Mouse (Mus musculus) hindbrain, embryonic 11.5 days (tissue): ENCODE results near the gene Usp6nl. TPM values are rescaled to one million over a fixed set of nuclear protein-coding genes. Genes with fewer than 3 reads are reported as not detected.

ENCODE experiments used
- ATAC-seq: fragments of 200-750 bp; cut with Nextera tagmentation; 2 replicates; pipeline ENCODE4 v1.8.0; 2017; ENCODE audit warnings: mild to moderate bottlenecking, moderate TSS enrichment, moderate library complexity; ENCODE audit not compliant: low FRiP score
- DNase-seq: peaks from one replicate; pipeline ENCODE4 v3.0.0-alpha.2; 2015; ENCODE audit warnings: low spot score
- H3K27ac ChIP-seq: fragments of 300-500 bp; sonication (generic); 2 replicates; pipeline ENCODE4 v1.5.1; 2014; ENCODE audit warnings: mild to moderate bottlenecking, low read depth, low read length
- H3K27me3 ChIP-seq: fragments of 300-500 bp; sonication (generic); 2 replicates; pipeline ENCODE4 v1.6.1; 2014; ENCODE audit warnings: mild to moderate bottlenecking, low read length, moderate library complexity, mixed read lengths; ENCODE audit not compliant: control insufficient read depth, insufficient read depth
- H3K36me3 ChIP-seq: fragments of 300-500 bp; sonication (generic); 2 replicates; pipeline ENCODE4 v1.6.1; 2014; ENCODE audit warnings: mild to moderate bottlenecking, low read length, moderate library complexity, mixed read lengths; ENCODE audit not compliant: control insufficient read depth, insufficient read depth
- H3K4me1 ChIP-seq: fragments of 300-500 bp; sonication (generic); replicated peaks from 2 replicates; pipeline ENCODE4 v1.6.1; 2014; ENCODE audit warnings: low read length, mixed read lengths; ENCODE audit not compliant: control insufficient read depth, insufficient read depth
- H3K4me2 ChIP-seq: fragments of 300-500 bp; sonication (generic); replicated peaks from 2 replicates; pipeline ENCODE4 v1.6.1; 2014; ENCODE audit warnings: mild to moderate bottlenecking, low read depth, low read length
- H3K4me3 ChIP-seq: fragments of 300-500 bp; sonication (generic); 2 replicates; pipeline ENCODE4 v1.5.1; 2014; ENCODE audit warnings: low read depth, low read length
- H3K9ac ChIP-seq: fragments of 300-500 bp; sonication (generic); 2 replicates; pipeline ENCODE4 v1.6.1; 2014; ENCODE audit warnings: low read depth, low read length
- H3K9me3 ChIP-seq: fragments of 300-500 bp; sonication (generic); 2 replicates; pipeline ENCODE4 v1.6.1; 2016; ENCODE audit warnings: low read length; ENCODE audit not compliant: control insufficient read depth
- WGBS: fragments of 180-500 bp; shearing (Covaris S2); extraction: QIAGEN DNeasy Blood & Tissue Kit; methylation state at CpG from one replicate; pipeline ENCODE4 v1.1.7; 2014; 5-methylcytosine and 5-hydroxymethylcytosine counted together
- polyA plus RNA-seq: library from polyadenylated mRNA; unstranded; fragments of >200 nt; fragmentation: Nextera tagmentation; extraction: Ambion mirVana; gene quantifications from 2 replicates; pipeline ENCODE4 v1.2.1, GENCODE M21; 2014

Usp6nl gene
- polyA plus RNA-seq, 1 experiment from 2014 or later, result 15.8 TPM

DNA sequence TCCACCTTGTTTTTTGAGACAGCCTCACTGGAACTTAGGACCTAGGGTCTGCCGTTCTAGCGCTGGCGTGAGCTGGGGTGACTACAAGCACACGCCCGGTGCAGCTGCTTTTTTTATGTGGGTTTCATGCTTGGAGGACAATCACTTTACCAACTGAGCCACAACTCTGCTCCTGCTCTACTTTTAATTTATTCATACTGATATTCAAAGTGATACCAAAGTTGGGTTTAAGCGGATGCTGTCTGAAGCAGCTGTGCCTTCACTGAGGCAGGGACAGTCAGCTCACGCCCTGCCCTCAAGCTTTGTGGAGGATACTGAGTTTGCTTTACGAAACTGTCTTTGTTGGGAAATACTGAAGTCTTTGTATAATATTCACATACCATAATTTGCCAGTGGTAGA, 53.6 kb downstream of the Usp6nl start:
- H3K4me2 ChIP-seq, result no peak overlapping the region
- H3K4me1 ChIP-seq, result no peaks in the 10 kb centered on the region
- H3K9me3 ChIP-seq, result no peaks in the 10 kb centered on the region
- H3K36me3 ChIP-seq, result no peaks in the 10 kb centered on the region
- H3K9ac ChIP-seq, result no peak overlapping the region
- H3K27me3 ChIP-seq, result no peaks in the 10 kb centered on the region
- DNase-seq (no peak), ATAC-seq (no peak)
- H3K4me3 ChIP-seq, result no peak overlapping the region
- no peak overlapping the region for H3K27ac ChIP-seq
- WGBS, result 95% methylated on average over 8 of the region's 8 CpGs

DNA sequence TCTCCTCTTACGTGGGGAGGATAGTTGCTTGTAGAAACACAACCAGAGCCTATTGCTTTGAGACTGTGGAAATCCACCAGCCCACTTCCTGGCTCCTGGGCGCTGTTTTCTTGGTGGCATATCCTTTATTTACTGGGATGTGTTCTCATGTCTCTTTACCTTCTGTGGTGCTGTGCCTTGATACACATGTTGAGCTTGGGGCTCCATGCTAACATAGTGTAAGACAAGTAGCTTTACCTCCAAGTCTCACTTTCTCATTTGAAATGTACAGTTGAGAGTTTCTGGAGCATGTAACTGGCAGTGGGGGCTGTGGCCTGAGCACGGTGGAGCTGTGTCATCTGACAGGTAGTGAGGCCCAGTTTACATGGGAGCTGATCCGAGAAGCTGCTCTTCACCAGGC, 54.5 kb downstream of the Usp6nl start:
- H3K9me3 ChIP-seq, result no peaks in the 10 kb centered on the region
- no peaks in the 10 kb centered on the region for H3K27me3 ChIP-seq
- WGBS, result 80% methylated on average over 4 of the region's 4 CpGs
- ATAC-seq (no peak), DNase-seq (no peak)
- no peak overlapping the region for H3K4me3 ChIP-seq
- no peak overlapping the region for H3K4me2 ChIP-seq
- no peak overlapping the region for H3K9ac ChIP-seq
- H3K27ac ChIP-seq, result no peak overlapping the region
- no peaks in the 10 kb centered on the region for H3K4me1 ChIP-seq
- no peaks in the 10 kb centered on the region for H3K36me3 ChIP-seq

DNA sequence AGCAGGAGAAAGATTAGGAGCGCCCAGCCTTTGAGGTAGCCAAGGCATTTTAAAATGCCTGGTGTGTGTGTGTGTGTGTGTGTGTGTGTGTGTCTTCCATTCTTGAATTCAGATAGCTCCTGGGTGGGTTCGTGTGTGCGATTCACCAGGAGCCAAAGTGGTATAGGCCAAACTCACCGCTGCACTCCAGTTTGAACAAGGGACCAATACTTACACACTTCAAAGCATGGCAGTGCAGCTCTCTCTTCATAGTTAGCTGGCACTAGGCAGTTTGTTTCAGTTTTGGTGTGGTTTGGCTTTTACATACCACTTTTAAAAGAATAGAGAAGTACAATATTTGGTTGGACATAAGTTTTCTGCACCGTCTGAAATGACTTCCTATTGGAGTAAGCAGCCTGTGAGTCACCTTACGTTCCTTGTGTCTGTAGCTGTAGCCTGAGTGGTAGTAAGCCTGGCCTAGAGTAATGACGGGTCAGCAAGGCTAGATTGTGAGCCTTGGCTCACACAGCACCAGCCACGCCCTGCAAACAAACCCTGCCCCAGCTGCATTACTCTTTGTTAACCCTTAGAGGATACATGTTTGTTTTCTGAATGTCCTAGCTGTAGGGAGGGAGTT, 56.2 kb downstream of the Usp6nl start:
- no peak overlapping the region for H3K4me3 ChIP-seq
- H3K9ac ChIP-seq, result no peak overlapping the region
- DNase-seq (no peak), ATAC-seq (no peak)
- 73% methylated on average over 8 of the region's 8 CpGs for WGBS
- H3K4me2 ChIP-seq, result no peak overlapping the region
- no peaks in the 10 kb centered on the region for H3K36me3 ChIP-seq
- no peaks in the 10 kb centered on the region for H3K27me3 ChIP-seq
- no peaks in the 10 kb centered on the region for H3K9me3 ChIP-seq
- no peak overlapping the region for H3K27ac ChIP-seq
- no peaks in the 10 kb centered on the region for H3K4me1 ChIP-seq

DNA sequence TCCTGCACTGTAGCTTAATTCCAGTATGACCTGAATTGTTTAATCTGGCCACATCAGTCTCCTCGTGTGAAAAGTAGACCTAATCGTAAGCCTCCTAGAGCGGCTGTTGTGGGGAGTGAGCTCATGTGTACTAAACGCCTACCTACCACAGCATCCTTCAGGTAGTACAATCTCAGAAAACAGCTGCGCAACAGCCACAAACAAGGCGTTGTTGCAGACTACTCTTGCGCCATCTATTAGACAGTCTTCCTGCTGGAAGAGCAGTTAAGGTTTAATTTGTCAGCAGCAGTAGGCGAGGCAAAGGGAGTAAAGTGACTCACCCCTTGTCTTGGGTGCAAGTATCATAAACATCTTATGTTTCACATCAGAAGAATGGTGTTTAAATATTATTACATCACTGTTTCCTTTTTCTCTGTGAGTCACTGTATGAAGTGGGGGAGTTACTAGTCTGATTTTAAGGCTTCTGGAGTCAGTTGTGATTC, 57.3 kb downstream of the Usp6nl start:
- no peaks in the 10 kb centered on the region for H3K36me3 ChIP-seq
- H3K4me3 ChIP-seq, result no peak overlapping the region
- WGBS, result 91% methylated on average over 8 of the region's 8 CpGs
- ATAC-seq, result no peak
- H3K4me1 ChIP-seq, result no peaks in the 10 kb centered on the region
- no peaks in the 10 kb centered on the region for H3K9me3 ChIP-seq
- H3K9ac ChIP-seq, result no peak overlapping the region
- H3K27ac ChIP-seq, result no peak overlapping the region
- no peak overlapping the region for H3K4me2 ChIP-seq
- no peaks in the 10 kb centered on the region for H3K27me3 ChIP-seq
- no peak for DNase-seq

DNA sequence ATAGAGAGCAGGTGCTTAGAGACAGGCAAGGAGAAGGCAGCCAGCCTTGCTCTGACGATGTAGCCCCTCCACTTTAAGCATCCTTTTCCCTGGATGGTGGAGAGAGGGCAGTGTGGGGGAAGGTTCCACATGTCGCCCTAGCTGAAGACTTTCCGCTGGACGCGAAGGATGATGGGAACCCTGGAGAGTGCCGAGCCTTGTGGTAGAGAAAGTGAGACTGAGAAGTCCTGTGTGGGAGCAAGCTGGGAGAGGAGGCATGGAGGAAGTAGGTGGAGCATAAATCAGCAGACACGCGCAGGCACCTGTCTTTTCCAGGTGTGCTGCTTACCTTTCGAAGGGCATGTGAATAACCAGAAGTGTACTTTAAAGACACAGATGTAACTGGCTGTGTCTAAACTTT, 57.9 kb downstream of the Usp6nl start:
- Histone ChIP-seq H3K27ac (no peak overlapping the region), H3K27me3 (no peaks in the 10 kb centered on the region), H3K4me3 (no peak overlapping the region), H3K4me1 (no peaks in the 10 kb centered on the region), H3K36me3 (no peaks in the 10 kb centered on the region), H3K9me3 (no peaks in the 10 kb centered on the region), H3K9ac (no peak overlapping the region), H3K4me2 (no peak overlapping the region)
- DNase-seq (no peak), ATAC-seq (no peak)
- WGBS, result 84% methylated on average over 9 of the region's 9 CpGs

DNA sequence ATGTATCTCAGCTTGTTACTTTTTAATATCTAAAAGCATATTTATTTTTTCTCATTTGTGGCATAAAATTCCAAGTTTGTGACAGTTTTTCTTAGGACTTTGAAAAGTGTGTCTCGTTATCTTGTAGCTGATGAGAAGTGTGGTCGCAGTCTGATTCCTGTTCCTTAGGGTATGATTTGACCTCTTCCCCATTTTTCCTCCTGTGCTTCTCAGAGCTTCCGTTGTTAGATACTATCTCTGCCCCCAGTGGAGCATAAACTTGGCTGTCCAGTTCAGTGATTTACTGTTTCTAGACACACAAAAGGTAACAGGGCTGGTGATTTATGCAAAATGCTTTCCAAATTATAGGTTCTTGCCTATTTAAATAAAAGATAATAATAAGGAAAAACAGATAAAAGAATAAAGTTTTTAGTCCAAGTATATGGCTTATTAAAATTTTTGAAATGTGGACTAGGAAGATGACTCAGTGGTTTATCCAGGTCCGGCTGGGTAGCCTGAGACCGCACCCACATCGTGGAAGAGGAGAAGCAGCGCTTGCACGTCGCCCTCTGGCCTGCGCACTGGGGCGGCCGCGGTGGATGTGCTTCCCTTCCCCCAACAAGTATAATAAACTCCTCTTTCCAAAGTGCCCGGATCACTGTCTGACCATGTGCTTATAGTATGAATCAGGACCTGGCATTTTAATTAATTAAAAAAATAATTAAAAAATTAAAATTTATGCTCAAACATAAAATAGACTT, 62.1 kb downstream of the Usp6nl start:
- ATAC-seq (no peak), DNase-seq (no peak)
- Histone ChIP-seq H3K27me3 (no peaks in the 10 kb centered on the region), H3K9me3 (no peaks in the 10 kb centered on the region), H3K4me2 (no peak overlapping the region), H3K27ac (no peak overlapping the region), H3K9ac (no peak overlapping the region), H3K4me3 (no peak overlapping the region), H3K4me1 (no peaks in the 10 kb centered on the region), H3K36me3 (no peaks in the 10 kb centered on the region)
- 92% methylated on average over 14 of the region's 14 CpGs for WGBS

DNA sequence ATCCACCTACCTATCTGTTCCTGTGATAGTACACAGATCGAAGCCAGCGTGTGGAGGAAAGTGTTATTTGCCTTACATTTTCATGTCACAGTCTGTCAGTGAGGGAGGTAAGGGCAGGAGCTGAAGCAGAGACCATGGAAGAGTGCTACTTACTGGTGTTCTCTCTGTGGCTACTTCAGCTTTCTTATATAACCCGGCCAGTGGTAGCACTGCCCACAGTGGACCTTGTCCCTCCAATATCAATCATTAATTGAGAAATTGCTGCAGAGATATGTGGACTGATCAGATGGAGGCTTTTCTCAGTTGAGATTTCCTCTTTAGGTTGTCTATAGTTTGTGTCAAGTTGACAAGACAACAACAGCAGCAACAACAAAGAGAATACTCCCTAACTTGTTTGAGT, 66.7 kb downstream of the Usp6nl start:
- DNase-seq, result no peak
- ATAC-seq, result no peak
- WGBS, result 88% methylated on average over 3 of the region's 3 CpGs
- Histone ChIP-seq H3K36me3 (no peaks in the 10 kb centered on the region), H3K9ac (no peak overlapping the region), H3K4me2 (no peak overlapping the region), H3K4me3 (no peak overlapping the region), H3K4me1 (no peaks in the 10 kb centered on the region), H3K9me3 (no peaks in the 10 kb centered on the region), H3K27me3 (no peaks in the 10 kb centered on the region), H3K27ac (no peak overlapping the region)

DNA sequence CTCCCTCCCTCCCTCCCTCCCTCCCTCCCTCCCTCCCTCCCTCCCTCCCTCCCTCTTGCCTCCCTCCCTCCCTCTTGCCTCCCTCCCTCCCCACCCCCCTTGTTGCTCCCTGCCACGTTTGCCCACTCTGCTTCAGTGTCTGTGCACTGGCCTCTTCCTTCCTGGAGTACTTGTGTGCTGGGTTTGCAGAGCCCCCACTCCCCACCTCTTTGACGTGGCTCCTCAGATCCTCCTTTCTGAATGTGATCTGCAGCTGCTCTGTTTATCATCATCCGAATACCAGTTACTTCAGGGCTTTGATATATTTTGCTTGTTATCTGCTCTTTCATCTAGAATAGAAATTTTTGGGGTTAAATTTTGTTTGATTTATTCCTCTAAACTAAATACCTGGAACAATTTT, 68.8 kb downstream of the Usp6nl start:
- H3K9me3 ChIP-seq, result no peaks in the 10 kb centered on the region
- no peaks in the 10 kb centered on the region for H3K36me3 ChIP-seq
- no peak overlapping the region for H3K9ac ChIP-seq
- no peak overlapping the region for H3K4me2 ChIP-seq
- no peak for ATAC-seq
- DNase-seq, result no peak
- 62% methylated on average over 3 of the region's 3 CpGs for WGBS
- H3K4me1 ChIP-seq, result no peaks in the 10 kb centered on the region
- no peaks in the 10 kb centered on the region for H3K27me3 ChIP-seq
- H3K4me3 ChIP-seq, result no peak overlapping the region
- no peak overlapping the region for H3K27ac ChIP-seq

DNA sequence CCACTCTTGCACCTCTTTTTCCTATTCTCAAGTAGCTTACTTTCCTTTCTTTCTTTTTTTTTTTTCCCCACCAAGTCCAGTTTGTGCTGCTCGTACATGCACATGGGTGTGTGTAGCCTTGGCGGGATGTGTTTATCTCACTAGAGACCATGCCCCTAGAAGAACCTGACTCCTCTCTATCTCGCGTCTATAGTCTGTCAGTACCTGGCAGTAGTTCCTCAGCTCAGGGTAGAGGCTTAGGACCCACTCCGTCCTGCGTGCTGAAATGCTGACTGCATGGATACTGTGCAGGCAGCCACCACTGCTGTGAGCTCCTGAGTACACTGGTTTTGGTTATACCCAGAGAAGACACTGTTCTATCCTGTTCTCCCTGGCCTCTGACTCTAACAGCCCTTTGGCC, 69.5 kb downstream of the Usp6nl start:
- 93% methylated on average over 6 of the region's 6 CpGs for WGBS
- H3K4me2 ChIP-seq, result no peak overlapping the region
- no peaks in the 10 kb centered on the region for H3K9me3 ChIP-seq
- H3K27me3 ChIP-seq, result no peaks in the 10 kb centered on the region
- no peak for DNase-seq
- no peak overlapping the region for H3K9ac ChIP-seq
- H3K4me3 ChIP-seq, result no peak overlapping the region
- no peak for ATAC-seq
- no peak overlapping the region for H3K27ac ChIP-seq
- no peaks in the 10 kb centered on the region for H3K36me3 ChIP-seq
- no peaks in the 10 kb centered on the region for H3K4me1 ChIP-seq
